Mouse (Mus musculus): ENCODE results near the gene Ctnna3.

DNA sequence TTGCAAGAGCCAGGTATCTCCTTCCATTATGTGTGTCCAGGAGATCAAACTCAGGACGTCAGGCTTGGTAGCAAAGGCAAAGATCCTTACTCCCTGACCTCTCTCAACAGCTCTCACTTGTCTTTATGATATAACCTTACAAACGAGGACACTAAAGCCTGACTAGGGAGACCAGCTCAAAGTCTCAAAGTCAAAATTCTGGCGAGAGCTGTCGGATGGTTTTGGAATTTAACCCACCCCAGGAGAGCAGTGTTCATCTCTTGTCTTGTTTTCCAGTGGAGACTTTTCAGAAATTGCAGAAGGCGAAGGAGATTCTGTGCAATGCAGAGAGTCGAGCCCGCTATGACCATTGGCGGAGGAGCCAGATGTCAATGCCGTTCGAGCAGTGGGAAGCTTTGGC is 32.9 kb upstream of the Ctnna3 start:
- no peak for TF ChIP-seq CTCF (IDR thresholded peaks at IDR 0.05; ENCODE audit: low read depth)
- no peak for TF ChIP-seq EP300 (IDR thresholded peaks at IDR 0.05; ENCODE audit: low read depth)
